Mouse (Mus musculus): ENCODE data around the gene Plcl2.
"Not testable (repeated sequence)": the region's sequence is repeated elsewhere in the genome, so short reads cannot be mapped to it uniquely, and the experiment has no call there.

Plcl2 gene

GRCm38 (mm10) chr17:50534889-50535288 lies 25.7 kb downstream of the Plcl2 start:
- DNase-seq (ENCODE audit: extremely low read depth, low read depth) = not testable (repeated sequence)

- DNase-seq (ENCODE audit: extremely low read depth, low read depth) = no peak
Observed at GRCm38 (mm10) chr17:50536409-50537194, 27.4 kb downstream of the Plcl2 start.

GRCm38 (mm10) chr17:50537786-50538185 lies 28.6 kb downstream of the Plcl2 start:
- DNase-seq (ENCODE audit: extremely low read depth, low read depth) = no peak

GRCm38 (mm10) chr17:50544860-50545259 lies 35.7 kb downstream of the Plcl2 start:
- DNase-seq (ENCODE audit: extremely low read depth, low read depth) = no peak

DNA sequence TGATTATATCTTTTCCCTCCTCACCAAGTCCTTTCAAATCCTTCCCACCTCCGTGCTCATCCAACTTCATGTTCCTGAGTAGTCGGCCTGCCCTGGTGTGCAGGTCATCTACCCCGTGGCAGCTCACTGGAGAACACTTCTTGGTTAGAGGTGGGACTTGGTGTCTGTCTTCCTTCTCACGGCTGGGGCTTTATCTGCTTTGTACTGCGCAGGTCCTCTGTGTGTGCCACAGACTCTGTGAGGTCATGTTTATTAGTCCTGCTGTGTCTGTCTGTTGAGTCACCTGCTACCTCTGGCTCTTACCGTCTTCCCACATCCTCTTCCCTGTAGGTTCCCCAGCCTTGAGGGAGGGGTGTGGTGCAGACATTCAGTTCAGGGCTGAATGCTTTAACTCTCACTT lies 36.1 kb downstream of the Plcl2 start:
- DNase-seq (ENCODE audit: extremely low read depth, low read depth) = no peak

GRCm38 (mm10) chr17:50552130-50552529 lies 42.9 kb downstream of the Plcl2 start:
- DNase-seq (ENCODE audit: extremely low read depth, low read depth) = no peak

GRCm38 (mm10) chr17:50557566-50558238 lies 48.5 kb downstream of the Plcl2 start:
- DNase-seq (ENCODE audit: extremely low read depth, low read depth) = no peak

DNA sequence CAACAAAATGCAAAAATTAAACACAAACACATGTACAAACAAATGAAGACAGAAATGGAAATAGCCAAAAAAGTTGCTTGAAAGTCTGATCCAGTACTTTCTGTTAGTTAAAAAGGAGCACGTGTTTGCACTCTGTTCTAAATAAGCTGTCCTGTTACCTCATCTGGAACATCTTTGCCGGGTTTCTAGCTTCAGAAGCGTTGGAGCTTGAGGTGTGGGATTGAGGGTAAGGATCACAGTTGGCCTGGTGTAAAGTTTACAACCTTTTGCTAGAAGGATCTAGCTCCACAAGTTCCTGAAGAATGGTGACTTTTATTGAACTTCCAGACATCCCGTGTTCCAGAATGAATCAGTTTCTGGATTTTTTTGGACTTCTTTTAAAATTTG lies 49.0 kb downstream of the Plcl2 start:
- DNase-seq (ENCODE audit: extremely low read depth, low read depth) = no peak

- peak; percentile 9 for DNase-seq (ENCODE audit: extremely low read depth, low read depth)
Observed at GRCm38 (mm10) chr17:50565376-50566123, 56.3 kb downstream of the Plcl2 start.

- peak; percentile 52 for DNase-seq (ENCODE audit: extremely low read depth, low read depth)
Observed at GRCm38 (mm10) chr17:50568846-50569245, 59.6 kb downstream of the Plcl2 start.

DNA sequence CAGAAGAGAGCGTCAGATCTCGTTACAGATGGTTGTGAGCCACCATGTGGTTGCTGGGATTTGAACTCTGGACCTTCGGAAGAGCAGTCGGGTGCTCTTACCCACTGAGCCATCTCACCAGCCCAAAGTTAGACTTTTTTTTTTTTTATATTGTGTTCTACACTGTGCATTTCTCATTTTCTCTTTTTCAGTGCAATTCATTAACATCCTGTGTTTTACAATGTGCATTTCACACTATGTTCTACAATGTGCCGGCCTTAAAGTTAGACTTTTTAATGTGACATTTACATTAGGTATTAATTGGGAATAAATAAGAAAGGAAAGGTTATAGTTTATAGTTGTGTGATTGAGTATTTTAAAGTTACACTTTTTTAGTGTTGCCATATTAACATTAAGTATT lies 61.0 kb downstream of the Plcl2 start:
- not testable (repeated sequence) for DNase-seq (ENCODE audit: extremely low read depth, low read depth)

DNA sequence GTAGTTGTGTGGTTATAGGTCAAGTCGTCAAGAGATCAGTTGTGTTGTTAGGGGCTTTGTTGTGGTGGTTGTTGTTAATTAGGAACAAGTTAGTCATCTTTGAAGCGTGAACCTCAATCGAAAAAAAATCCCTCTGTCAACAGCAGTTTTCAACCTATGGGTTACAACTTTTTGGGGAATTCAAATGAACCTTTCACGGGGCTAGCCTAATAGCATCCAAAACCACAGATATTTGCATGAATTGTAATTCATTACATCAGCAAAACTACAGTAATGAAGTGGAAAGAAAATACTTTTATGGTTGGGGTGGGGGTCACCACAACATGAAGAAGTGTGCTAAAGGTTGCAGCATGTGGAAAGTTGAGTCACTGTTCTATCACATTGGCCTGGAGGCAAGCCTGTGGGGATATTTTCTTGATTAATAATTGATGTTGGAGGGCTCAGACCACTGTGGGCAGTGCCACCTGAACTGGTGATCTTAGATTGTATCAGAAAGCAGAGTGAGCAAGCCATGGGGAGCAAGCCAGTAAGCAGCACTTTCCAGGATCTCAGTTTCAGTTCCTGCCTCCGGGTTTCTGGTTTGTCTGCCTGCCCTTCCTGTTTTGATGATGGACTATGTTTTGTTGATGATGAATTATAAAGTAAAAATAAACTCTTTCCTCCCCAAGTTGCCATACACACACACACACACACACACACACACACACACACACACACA lies 61.6 kb downstream of the Plcl2 start:
- DNase-seq (ENCODE audit: extremely low read depth, low read depth) = no peak

- no peak for DNase-seq (ENCODE audit: extremely low read depth, low read depth)
Observed at GRCm38 (mm10) chr17:50574161-50574560, 65.0 kb downstream of the Plcl2 start.

- no peak for DNase-seq (ENCODE audit: extremely low read depth, low read depth)
Observed at GRCm38 (mm10) chr17:50580416-50580815, 71.2 kb downstream of the Plcl2 start.

DNA sequence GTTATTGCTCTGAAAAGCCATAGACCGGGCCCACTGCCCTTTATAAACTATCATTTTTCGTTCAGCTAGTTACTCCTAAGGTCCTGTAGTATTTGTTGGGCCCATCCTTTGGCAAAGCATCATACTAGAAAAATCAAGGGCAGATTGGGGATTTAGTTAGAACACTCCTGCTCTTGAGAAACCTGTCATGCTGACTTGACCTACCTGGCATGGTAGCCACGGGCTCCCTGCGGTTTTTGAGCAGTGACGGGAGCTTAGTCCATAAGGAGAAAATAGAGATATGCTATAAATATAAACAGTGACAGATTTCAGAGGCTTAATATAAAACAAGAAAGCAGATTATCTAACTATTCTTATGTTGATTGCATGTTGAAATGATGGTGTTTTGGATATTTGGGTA lies 77.6 kb downstream of the Plcl2 start:
- no peak for DNase-seq (ENCODE audit: extremely low read depth, low read depth)

DNA sequence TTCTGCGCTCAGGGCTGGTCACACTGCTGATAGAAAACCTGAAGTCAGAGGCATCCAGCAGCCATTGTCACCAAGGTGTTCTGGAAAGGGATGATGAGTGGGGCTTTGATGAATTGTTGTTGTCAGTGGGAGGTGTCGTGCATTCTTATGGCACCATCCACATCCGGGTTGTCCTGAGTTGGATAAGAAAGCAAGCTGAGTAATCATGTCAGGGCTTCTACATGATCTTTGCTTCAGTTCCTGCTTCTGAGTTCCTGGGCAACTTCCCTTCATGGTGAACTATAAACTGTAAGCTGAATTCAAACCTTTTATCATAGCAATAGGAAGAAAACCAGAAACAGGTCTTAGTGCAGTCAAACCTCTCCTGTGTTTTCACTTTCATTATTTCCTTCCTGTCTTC lies 78.7 kb downstream of the Plcl2 start:
- peak; percentile 1 for DNase-seq (ENCODE audit: extremely low read depth, low read depth)

DNA sequence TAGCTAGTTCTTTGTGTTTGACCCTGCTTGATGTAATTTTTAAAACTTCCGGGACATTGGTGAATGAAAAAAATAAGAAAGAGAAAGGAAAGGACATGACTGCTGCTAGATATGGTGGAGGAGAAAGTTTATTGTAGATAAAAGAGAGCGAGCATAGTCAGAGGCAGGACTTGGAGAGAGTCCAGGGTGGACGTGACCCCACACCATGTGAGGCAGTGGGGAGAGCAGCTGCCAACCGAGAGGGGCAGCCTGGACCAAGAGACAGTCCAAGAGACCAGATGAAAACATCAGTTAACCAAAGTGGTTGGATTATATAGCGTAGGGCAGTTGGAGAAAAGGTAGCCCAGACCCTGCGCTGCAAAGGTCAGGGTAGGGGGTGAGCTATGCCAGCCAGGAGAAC lies 91.0 kb downstream of the Plcl2 start:
- no peak for DNase-seq (ENCODE audit: extremely low read depth, low read depth)

DNA sequence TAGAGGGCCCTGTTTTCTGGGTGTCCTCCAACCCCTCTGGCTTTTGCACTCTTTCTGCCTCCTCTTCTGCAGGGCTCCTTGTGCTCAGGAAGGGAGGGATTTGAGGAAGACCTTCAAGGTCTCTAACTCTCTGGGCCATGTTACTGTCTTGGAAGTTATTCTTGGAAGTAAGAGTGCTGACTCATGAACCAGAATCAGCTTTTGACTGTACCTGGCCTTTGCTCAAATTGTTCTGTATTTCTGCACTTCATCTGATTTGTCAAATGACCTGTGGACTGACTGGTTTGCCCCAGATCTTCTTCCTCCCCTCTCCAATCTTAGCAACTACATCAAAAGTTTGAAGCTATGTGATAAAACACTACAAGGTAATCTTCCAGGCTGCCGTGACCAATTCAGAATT lies 91.5 kb downstream of the Plcl2 start:
- no peak for DNase-seq (ENCODE audit: extremely low read depth, low read depth)

- no peak for DNase-seq (ENCODE audit: extremely low read depth, low read depth)
Observed at GRCm38 (mm10) chr17:50606890-50607289, 97.7 kb downstream of the Plcl2 start.

DNA sequence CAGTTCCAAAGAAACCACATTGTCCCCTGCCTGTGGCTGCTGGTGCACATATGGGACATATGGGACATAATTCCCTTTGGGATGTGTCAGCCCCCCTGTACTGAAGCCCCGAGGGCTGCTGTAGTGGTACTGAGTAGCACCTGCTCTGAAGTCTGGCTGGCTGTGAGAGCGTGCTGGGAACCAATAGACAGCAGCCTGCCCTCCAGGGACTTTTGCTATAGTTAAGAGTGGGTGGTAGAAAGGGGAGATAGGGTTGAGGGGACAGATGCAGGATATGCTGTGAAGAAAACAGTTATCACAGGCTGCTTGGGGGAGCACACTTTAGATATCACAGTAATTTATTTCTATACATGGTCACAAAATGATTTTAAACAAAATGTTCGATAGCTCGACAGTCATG lies 100.7 kb downstream of the Plcl2 start:
- no peak for DNase-seq (ENCODE audit: extremely low read depth, low read depth)

- DNase-seq (ENCODE audit: extremely low read depth, low read depth) = peak; percentile 39
Observed at GRCm38 (mm10) chr17:50620794-50621537, 111.8 kb downstream of the Plcl2 start.

Measured in MEL-GATA-1-ER (cell line).